Comparison of ENCODE assay signal across 8 mouse cellular contexts in the genomic region with DNA sequence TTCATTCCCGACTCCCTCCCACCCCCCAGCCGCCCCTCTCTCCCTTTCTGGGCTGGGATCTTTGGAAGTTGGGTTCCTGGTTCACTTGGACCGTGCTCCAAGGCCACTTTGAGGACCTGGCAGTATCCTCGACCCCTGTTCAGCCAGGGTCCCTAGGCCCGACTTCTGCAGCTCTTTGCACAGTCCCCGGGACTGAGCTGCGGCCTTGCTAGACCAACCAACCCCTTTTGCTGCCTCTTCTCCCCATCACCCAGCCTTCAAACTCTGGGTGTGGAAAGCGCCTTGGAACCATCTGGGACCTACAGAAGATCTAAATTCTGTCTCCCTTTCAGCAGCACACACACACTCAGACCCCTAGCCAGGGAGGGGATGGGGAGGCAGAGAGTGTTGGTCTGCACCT. TPM values are rescaled to one million over a fixed set of nuclear protein-coding genes. Genes with fewer than 3 reads are reported as not detected.
DNase-seq lines count a peak whose midpoint lies in the region; ATAC-seq and TF ChIP-seq lines count a peak whose summit lies in the region.

No protein-coding gene starts in this region.

- no peak for TF ChIP-seq POLR2A in limb, embryonic 14.5 days (IDR thresholded peaks at IDR 0.05; ENCODE audit: borderline replicate concordance, extremely low read depth, insufficient read depth, insufficient read length)

- peaks cover 12% of the 10 kb centered on the region for H3K4me1 ChIP-seq in limb, embryonic 14.5 days (ENCODE audit: control insufficient read depth, insufficient read depth, low read length)
- peaks cover 15% of the 10 kb centered on the region for H3K4me1 ChIP-seq in stomach, embryonic 16.5 days (ENCODE audit: control insufficient read depth, insufficient read depth, low read length)

- H3K4me2 ChIP-seq in limb, embryonic 14.5 days (replicated peaks; ENCODE audit: low read depth, low read length, severe bottlenecking), result peak overlapping the region; percentile 89
- H3K4me2 ChIP-seq in stomach, embryonic 16.5 days (ENCODE audit: low read depth, low read length), result peak overlapping the region; percentile 86

- intact Hi-C loops in gastrocnemius, adult 2 months (cut with DNase I), result no loop called here
- intact Hi-C loops in gastrocnemius, postnatal 14 days (cut with DNase I; ENCODE audit: low total_unique reads), result no loop called here

- peaks cover 28% of the 10 kb centered on the region for H3K36me3 ChIP-seq in limb, embryonic 14.5 days (ENCODE audit: control insufficient read depth, insufficient read depth, low read length)
- H3K36me3 ChIP-seq in stomach, embryonic 16.5 days (ENCODE audit: control insufficient read depth, insufficient read depth, low read length), result peaks cover 9% of the 10 kb centered on the region

- H3K4me3 ChIP-seq in gastrocnemius, adult 2 months, result peak overlapping the region; percentile 97
- H3K4me3 ChIP-seq in limb, embryonic 14.5 days (replicated peaks; ENCODE audit: low read length), result peak overlapping the region; percentile 89
- peak overlapping the region; percentile 87 for H3K4me3 ChIP-seq in stomach, embryonic 16.5 days (replicated peaks; ENCODE audit: low read length)

- no peak for DNase-seq in gastrocnemius, adult 2 months
- no peak for DNase-seq in gastrocnemius, postnatal 14 days
- peak; percentile 50 for DNase-seq in thymus, postnatal 14 days
- DNase-seq in thymus, postnatal 10 days (ENCODE audit: low spot score in 2 of 2), result no peak
- DNase-seq in limb, embryonic 14.5 days (ENCODE audit: low spot score), result no peak
- no peak for DNase-seq in left cerebral cortex, adult 18-20 months (ENCODE audit: low spot score in 2 of 2)

- peak; percentile 19; the same call in 1 of the 2 replicates for ATAC-seq in limb, embryonic 14.5 days (ENCODE audit: low FRiP score, low read depth)
- ATAC-seq in stomach, embryonic 16.5 days (ENCODE audit: insufficient read depth, low FRiP score), result no peak; the same call in 1 of the 2 replicates
- no peak for ATAC-seq in megakaryocyte-erythroid progenitor cell, adult 5-6 weeks (replicated peaks; ENCODE audit: low FRiP score, low TSS enrichment, poor library complexity, severe bottlenecking)

- H3K27me3 ChIP-seq in limb, embryonic 14.5 days (ENCODE audit: control insufficient read depth, insufficient read depth, low read length), result no peaks in the 10 kb centered on the region
- no peaks in the 10 kb centered on the region for H3K27me3 ChIP-seq in stomach, embryonic 16.5 days (ENCODE audit: control insufficient read depth, insufficient read depth, low read length)

- H3K9ac ChIP-seq in limb, embryonic 14.5 days (ENCODE audit: low read depth, low read length, severe bottlenecking), result peak overlapping the region; percentile 82
- peak overlapping the region; percentile 96 for H3K9ac ChIP-seq in stomach, embryonic 16.5 days (ENCODE audit: low read length)

- H3K27ac ChIP-seq in gastrocnemius, adult 2 months, result peak overlapping the region; percentile 96
- H3K27ac ChIP-seq in limb, embryonic 14.5 days (replicated peaks; ENCODE audit: low read depth, low read length), result no peak overlapping the region
- peak overlapping the region; percentile 76 for H3K27ac ChIP-seq in stomach, embryonic 16.5 days (ENCODE audit: low read length)

- H3K9me3 ChIP-seq in limb, embryonic 14.5 days (ENCODE audit: control insufficient read depth, low read length), result no peaks in the 10 kb centered on the region
- no peaks in the 10 kb centered on the region for H3K9me3 ChIP-seq in stomach, embryonic 16.5 days (replicated peaks; ENCODE audit: control insufficient read depth, low read length)

- 7% methylated on average over 6 of the region's 8 CpGs for WGBS in limb, embryonic 14.5 days
- WGBS in stomach, embryonic 16.5 days, result 2% methylated on average over 8 of the region's 8 CpGs

- no peak for TF ChIP-seq CTCF in gastrocnemius, adult 2 months (IDR thresholded peaks at IDR 0.05)

RNA-seq across cellular contexts. Expression of gene Coro1b, which starts 0.4 kb away (rescaled TPM):
- total RNA-seq in gastrocnemius, adult 2 months (2021), result 10 to 100 TPM in 1 of 2 experiments, 1 to 10 TPM in 1; 9.8 to 14.7 TPM
- 10 to 100 TPM; 31.7 to 31.8 TPM for total RNA-seq in gastrocnemius, postnatal 14 days (2021)
- 229 and 261 TPM in 2 replicates for polyA plus RNA-seq in limb, embryonic 14.5 days (2012; rRNA removed)
- polyA plus RNA-seq in limb, embryonic 14.5 days (2014; fragmentation: Nextera tagmentation; extraction: Ambion mirVana), result 148 and 153 TPM in 2 replicates
- polyA plus RNA-seq in stomach, embryonic 16.5 days (2015; fragmentation: Nextera tagmentation; extraction: Ambion mirVana), result 176 and 182 TPM in 2 replicates
- total RNA-seq in megakaryocyte-erythroid progenitor cell, adult 5-6 weeks (2014; fragmentation: Nextera tagmentation), result 103 and 123 TPM in 2 replicates
- 42.8 and 97.1 TPM in 2 replicates for total RNA-seq in megakaryocyte-erythroid progenitor cell, adult 5-6 weeks (2017)
- 10 to 100 TPM; 77.9 to 81.3 TPM for total RNA-seq in left cerebral cortex, adult 18-20 months (2021)

RNA-seq across cellular contexts. Expression of gene Ptprcap, which starts 4.6 kb away (rescaled TPM):
- total RNA-seq in gastrocnemius, adult 2 months (2021), result under 1 TPM in 1 of 2 experiments, not detected in 1; 0.43 TPM
- under 1 TPM; 0.29 to 0.78 TPM for total RNA-seq in gastrocnemius, postnatal 14 days (2021)
- 7.0 and 8.9 TPM in 2 replicates for polyA plus RNA-seq in limb, embryonic 14.5 days (2012; rRNA removed)
- polyA plus RNA-seq in limb, embryonic 14.5 days (2014; fragmentation: Nextera tagmentation; extraction: Ambion mirVana), result 7.8 and 8.9 TPM in 2 replicates
- polyA plus RNA-seq in stomach, embryonic 16.5 days (2015; fragmentation: Nextera tagmentation; extraction: Ambion mirVana), result 5.8 and 6.2 TPM in 2 replicates
- total RNA-seq in megakaryocyte-erythroid progenitor cell, adult 5-6 weeks (2014; fragmentation: Nextera tagmentation), result 53.0 and 63.6 TPM in 2 replicates
- 104 and 112 TPM in 2 replicates for total RNA-seq in megakaryocyte-erythroid progenitor cell, adult 5-6 weeks (2017)
- total RNA-seq in left cerebral cortex, adult 18-20 months (2021), result 1 to 10 TPM; 1.3 to 2.3 TPM

RNA-seq across cellular contexts. Expression of gene Cabp4, which starts 5.0 kb away (rescaled TPM):
- total RNA-seq in gastrocnemius, adult 2 months (2021), result not detected
- under 1 TPM in 1 of 2 experiments, not detected in 1; 0.14 TPM for total RNA-seq in gastrocnemius, postnatal 14 days (2021)
- 0.05 and 0.06 TPM in 2 replicates for polyA plus RNA-seq in limb, embryonic 14.5 days (2012; rRNA removed)
- 0.10 TPM in 2 replicates for polyA plus RNA-seq in limb, embryonic 14.5 days (2014; fragmentation: Nextera tagmentation; extraction: Ambion mirVana)
- polyA plus RNA-seq in stomach, embryonic 16.5 days (2015; fragmentation: Nextera tagmentation; extraction: Ambion mirVana), result 0.12 TPM in 1 of 2 replicates, not detected in the other
- 0.39 and 1.5 TPM in 2 replicates for total RNA-seq in megakaryocyte-erythroid progenitor cell, adult 5-6 weeks (2014; fragmentation: Nextera tagmentation)
- total RNA-seq in megakaryocyte-erythroid progenitor cell, adult 5-6 weeks (2017), result not detected in 2 replicates
- total RNA-seq in left cerebral cortex, adult 18-20 months (2021), result under 1 TPM; 0.26 to 0.63 TPM

RNA-seq across cellular contexts. Expression of gene Gpr152, which starts 9.2 kb away (rescaled TPM):
- total RNA-seq in gastrocnemius, adult 2 months (2021), result not detected
- total RNA-seq in gastrocnemius, postnatal 14 days (2021), result not detected
- 0.01 and 0.05 TPM in 2 replicates for polyA plus RNA-seq in limb, embryonic 14.5 days (2012; rRNA removed)
- polyA plus RNA-seq in limb, embryonic 14.5 days (2014; fragmentation: Nextera tagmentation; extraction: Ambion mirVana), result not detected in 2 replicates
- not detected in 2 replicates for polyA plus RNA-seq in stomach, embryonic 16.5 days (2015; fragmentation: Nextera tagmentation; extraction: Ambion mirVana)
- not detected in 2 replicates for total RNA-seq in megakaryocyte-erythroid progenitor cell, adult 5-6 weeks (2014; fragmentation: Nextera tagmentation)
- total RNA-seq in megakaryocyte-erythroid progenitor cell, adult 5-6 weeks (2017), result not detected in 2 replicates
- under 1 TPM; 0.12 TPM for total RNA-seq in left cerebral cortex, adult 18-20 months (2021)

RNA-seq across cellular contexts. Expression of gene Rps6kb2, which starts 14.3 kb away (rescaled TPM):
- 10 to 100 TPM; 24.8 to 27.8 TPM for total RNA-seq in gastrocnemius, adult 2 months (2021)
- 10 to 100 TPM; 28.5 to 31.3 TPM for total RNA-seq in gastrocnemius, postnatal 14 days (2021)
- polyA plus RNA-seq in limb, embryonic 14.5 days (2012; rRNA removed), result 76.4 and 85.1 TPM in 2 replicates
- 43.0 and 47.2 TPM in 2 replicates for polyA plus RNA-seq in limb, embryonic 14.5 days (2014; fragmentation: Nextera tagmentation; extraction: Ambion mirVana)
- 50.2 and 60.4 TPM in 2 replicates for polyA plus RNA-seq in stomach, embryonic 16.5 days (2015; fragmentation: Nextera tagmentation; extraction: Ambion mirVana)
- total RNA-seq in megakaryocyte-erythroid progenitor cell, adult 5-6 weeks (2014; fragmentation: Nextera tagmentation), result 60.4 and 60.9 TPM in 2 replicates
- 14.7 and 39.7 TPM in 2 replicates for total RNA-seq in megakaryocyte-erythroid progenitor cell, adult 5-6 weeks (2017)
- total RNA-seq in left cerebral cortex, adult 18-20 months (2021), result 10 to 100 TPM; 32.5 to 34.5 TPM

Comparison
In these comparisons a context has a peak if more than half of its experiments do, and no peak if none do; other contexts are left out.
1. RNA of gene Ptprcap, which starts 4.6 kb away (total RNA-seq): 53.0 to 112 TPM in megakaryocyte-erythroid progenitor cell, adult 5-6 weeks; 1.3 to 2.3 TPM in left cerebral cortex, adult 18-20 months, 0.29 to 0.78 TPM in gastrocnemius, postnatal 14 days and 0.43 TPM in gastrocnemius, adult 2 months; every median in the first group is over 10 times any median in the second.
2. Peak in every context shown above with its lines, with median percentiles within 50 percentile points of each other: H3K4me3 ChIP-seq.